Mouse (Mus musculus) retina, embryonic 14.5 days (tissue): ENCODE data around the gene Mpnd.

Experiments
- DNase-seq: peaks from one replicate; pipeline ENCODE4 v3.0.0-alpha.2; 2015; ENCODE audit warnings: low spot score

The Mpnd gene

GRCm38 (mm10) chr17:55986030-55986961 lies 19.2 kb upstream of the Mpnd start, which contains the start of gene Fsd1:
TSS of gene Fsd1 (plus strand) at chr17:55986509.
- DNase-seq, result peak; percentile 89

DNA sequence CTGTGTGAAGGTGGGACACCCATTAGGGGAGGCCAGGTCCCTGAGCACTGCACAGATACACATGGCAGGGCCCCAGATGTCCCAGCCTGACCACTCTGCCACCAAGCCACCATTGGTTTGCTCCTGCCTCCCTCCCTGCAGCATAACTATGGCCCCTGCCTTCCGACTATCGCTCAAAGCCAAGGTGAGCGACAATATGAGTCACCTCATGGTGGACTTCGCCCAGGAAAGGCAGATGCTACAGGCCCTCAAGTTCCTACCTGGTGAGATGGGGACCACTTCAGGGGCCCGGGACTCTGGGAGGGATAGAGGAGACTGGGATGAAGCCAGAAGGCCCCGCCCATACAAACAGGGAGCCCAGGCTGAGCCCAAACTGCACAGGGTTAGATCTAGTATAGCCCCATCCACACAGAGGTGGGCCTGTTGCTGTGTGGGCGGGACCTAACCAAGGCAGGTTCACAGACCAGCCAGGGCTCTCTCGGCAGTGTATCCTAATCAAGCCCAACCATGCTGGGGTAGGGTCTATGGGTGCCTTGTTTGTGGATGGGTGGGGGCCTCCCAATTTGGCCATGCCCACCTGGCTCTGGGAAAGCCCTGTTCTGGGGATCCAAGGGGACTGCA lies 15.1 kb upstream of the Mpnd start:
- DNase-seq, result no peak

DNA sequence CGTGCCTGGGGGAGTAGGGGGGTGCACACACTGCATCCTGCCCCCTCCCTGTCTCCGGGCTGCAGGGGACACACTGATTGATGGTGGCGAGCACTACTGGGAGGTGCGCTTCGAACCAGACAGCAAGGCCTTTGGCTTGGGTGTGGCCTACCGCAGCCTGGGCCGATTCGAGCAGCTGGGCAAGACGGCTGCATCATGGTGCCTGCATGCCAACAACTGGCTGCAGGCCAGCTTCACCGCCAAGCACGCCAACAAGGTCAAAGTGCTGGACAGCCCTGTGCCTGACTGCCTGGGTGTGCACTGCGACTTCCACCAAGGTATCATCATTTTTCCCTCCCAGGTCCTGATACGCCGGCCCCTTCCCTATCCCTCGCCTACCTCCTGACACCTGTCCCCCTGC lies 9.5 kb upstream of the Mpnd start:
- no peak for DNase-seq

DNA sequence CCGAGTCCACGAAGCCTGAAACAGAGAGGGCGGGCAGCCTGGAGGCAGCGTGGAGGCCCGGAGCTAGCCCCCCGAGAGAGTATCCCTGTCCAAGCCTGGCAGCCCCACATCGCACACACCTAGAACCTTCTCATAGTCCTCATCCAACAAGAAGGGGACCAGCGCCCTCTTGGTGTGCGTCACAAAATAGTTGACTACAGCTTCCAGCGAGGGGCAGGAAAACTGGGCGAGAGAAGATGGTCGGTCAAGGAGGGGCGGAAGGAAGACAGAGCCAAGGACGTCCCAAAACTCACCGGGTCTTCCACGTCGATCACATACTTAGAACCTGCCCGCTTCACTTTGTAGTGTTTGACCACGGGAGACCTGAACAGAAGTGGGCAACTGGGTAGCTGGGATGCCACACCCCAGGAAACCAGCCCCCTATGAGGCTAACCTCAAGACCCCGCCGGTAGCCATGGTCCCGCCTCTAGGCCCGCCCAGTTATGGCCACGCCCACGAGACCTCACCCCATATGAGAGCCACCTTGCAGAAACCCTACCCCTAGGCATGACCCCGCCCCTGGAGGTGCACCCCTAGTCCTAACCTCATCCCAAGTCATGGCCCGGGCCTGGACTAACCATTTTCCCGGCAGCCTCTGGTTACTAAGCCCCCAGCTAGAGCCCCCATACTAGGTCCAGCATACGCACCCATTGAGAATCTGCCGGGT lies 5.6 kb upstream of the Mpnd start:
- no peak for DNase-seq

DNA sequence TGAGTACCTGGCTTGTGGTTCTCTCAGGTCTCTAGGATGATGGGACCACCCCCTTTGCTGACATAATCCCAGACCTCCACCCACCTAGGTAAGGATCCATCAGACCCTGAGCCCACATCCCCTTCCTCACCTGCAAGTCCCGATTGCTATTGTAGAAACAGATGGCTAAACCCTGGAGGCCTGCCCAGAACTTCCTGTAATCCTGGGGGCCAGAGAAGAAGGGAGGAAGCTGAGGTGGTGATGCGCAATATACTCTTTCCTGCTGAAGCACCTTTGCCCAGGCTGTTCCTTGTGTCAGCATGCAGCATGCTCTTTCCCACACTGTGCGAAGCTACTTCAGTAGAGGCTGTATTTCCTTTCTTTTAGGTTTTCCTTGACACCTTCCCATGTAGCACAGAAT lies 2.5 kb upstream of the Mpnd start:
- no peak for DNase-seq

GRCm38 (mm10) chr17:56006956-56007355 lies 1.4 kb downstream of the Mpnd start:
- DNase-seq, result no peak

GRCm38 (mm10) chr17:56007444-56008355 lies 2.2 kb downstream of the Mpnd start:
- peak; percentile 39 for DNase-seq

DNA sequence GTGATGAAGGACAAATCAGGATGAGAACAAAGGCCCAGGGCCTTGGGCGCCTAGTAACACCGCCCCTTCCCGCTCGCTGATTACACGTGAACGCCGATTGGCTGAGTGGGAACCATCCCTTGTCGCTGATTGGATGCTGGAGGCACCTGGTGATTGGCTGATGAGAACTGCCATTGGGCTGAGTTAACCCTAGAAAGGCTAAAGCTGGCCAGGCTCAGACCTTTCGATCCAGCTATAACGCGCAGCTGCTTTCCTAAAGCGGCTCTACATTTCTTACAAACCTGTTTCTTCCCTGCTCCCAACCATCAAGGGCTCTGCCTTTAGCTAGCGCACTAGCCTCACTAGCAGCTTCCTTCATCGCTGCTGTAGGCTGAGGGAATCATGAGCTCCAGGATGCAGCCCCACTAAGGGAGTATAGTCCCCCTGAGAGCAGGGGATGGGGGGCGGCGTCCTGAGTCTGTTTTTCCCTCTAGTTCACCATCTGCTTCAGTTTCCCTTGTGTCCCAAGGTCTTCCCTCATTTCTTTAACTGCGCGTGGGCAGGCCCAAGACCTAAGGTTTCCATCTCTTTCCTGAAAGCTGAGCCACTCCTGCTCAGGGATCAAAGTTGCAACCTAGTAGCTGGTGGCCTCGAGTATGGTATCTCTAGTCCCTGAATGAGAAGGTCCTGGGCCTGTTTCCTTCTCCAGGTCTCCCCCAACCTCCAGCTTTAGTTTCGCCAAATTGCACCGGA lies 3.0 kb downstream of the Mpnd start:
- peak; percentile 98 for DNase-seq

GRCm38 (mm10) chr17:56009088-56009961 lies 3.8 kb downstream of the Mpnd start:
- DNase-seq, result peak; percentile 87

GRCm38 (mm10) chr17:56009962-56010240 lies 4.4 kb downstream of the Mpnd start:
- DNase-seq, result no peak

DNA sequence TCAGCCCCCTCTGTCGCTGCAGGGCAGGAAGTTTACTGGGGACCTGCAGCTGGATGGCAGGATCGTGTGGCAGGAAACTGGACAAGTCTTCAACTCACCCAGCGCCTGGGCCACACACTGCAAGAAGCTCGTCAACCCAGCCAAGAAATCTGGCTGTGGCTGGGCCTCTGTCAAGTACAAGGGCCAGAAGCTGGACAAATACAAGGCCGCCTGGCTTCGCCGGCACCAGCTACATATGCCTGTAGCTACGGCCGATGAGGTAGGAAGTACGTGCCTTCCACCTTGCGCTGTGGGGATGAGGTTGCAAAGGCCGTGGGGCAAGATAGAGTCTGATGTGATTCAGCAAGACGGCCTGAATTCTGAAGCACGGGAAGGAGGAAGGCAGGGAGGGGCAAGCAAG lies 4.7 kb downstream of the Mpnd start:
- no peak for DNase-seq

DNA sequence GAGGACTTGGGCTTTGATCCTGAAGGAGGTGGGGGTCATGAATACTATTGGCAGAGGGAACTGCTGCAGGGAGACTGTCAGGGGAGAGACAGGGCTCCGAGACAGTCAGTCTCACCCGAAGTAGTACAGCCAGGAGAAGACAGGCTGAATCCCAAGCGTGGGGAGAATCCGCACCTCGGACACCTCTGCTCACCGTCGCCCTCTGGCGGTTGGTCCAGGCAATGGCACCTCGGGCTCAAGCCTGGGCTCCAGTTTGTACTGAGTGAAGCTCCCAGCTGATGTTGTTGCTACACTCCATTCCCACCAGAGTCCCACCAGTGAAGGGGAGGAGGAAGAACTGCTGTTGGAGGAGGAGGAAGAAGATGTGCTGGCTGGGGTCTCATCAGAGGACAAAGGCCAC lies 5.2 kb downstream of the Mpnd start:
- peak; percentile 85 for DNase-seq

GRCm38 (mm10) chr17:56011441-56011840 lies 5.9 kb downstream of the Mpnd start:
- DNase-seq, result no peak

- DNase-seq, result no peak
Observed at GRCm38 (mm10) chr17:56015293-56015692, 9.8 kb downstream of the Mpnd start.

DNA sequence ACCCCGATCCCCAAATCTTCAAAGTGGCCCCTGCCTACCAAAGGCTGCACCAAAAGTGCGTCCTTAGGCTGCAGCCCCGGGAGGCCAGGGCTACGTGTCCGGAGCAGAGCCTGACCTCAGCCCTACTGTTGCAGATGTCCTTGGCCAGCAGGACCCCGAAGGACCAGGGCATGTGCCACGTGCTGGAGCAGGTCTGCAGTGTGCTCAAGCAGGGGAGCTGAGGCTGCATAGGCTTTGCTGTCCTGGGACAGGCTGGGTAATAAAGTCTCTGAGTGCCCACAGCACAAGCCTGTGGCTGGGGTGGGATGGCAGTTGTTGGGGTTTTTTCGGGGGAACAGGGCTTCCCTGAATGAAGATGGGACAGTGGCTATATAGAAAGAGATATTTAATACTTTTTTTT lies 10.9 kb downstream of the Mpnd start:
- no peak for DNase-seq

- no peak for DNase-seq
Observed at GRCm38 (mm10) chr17:56016793-56017785, 11.6 kb downstream of the Mpnd start.

- no peak for DNase-seq
Observed at GRCm38 (mm10) chr17:56017848-56018247, 12.3 kb downstream of the Mpnd start.

DNA sequence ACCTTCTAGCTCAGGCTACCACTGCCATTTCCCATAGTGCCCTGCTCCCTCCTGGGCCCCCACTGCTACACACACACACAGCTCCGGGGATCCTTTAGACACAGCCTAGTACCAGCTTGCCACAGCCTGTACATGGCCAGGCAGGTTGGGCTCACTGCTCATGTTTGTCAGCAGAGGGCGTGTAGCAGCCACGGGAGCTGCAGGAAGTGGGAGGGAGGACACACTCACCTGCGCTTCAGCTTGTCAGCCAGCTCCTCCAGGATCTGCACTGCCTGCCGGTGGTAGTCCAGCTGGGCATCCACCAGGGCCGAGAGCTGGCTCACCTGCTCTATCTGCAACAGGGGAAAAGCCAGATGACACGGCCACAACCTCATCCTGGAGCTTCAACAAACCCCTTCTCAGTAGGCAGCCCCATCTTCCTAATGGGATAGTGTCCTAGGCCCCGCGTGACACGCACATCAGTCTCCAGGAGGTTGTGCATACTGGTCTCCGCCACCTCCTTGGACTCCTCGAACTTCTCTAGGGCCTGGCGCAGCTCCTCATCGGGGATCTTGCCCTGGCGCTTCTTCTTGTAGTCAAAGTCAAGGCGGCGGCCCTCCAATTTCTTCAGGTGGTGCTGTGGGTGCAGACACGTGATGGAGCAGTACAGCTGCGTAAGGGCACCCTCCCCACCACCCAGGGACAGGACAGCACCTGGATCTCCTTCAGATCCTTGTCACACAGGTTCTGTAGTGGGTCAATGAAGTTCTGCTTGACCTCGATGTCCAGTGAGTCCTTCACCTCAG lies 13.0 kb downstream of the Mpnd start:
- no peak for DNase-seq
